11 mouse cellular contexts compared by ENCODE assay signal in genomic region chr19:5780203-5780602, GRCm38 (mm10). TPM values are rescaled to one million over a fixed set of nuclear protein-coding genes. Genes with fewer than 3 reads are reported as not detected.
A peak's percentile ranks its signal among the peaks of the same experiment; 100 is the strongest.
DNase-seq lines count a peak whose midpoint lies in the region; ATAC-seq and TF ChIP-seq lines count a peak whose summit lies in the region.
"Had no signal": no experiment of that assay in that cellular context is flagged by ENCODE, and none has a peak within 500 bp of the region (broad histone marks: within the 10 kb centered on the region; RNA-seq: fewer than 3 reads in every experiment).

No protein-coding gene starts in this region.

- H3K36me3 ChIP-seq in kidney, adult 2 months (ENCODE audit: control insufficient read depth, insufficient read depth, low read length), result no peaks in the 10 kb centered on the region
- H3K36me3 ChIP-seq in kidney, embryonic 16.5 days (ENCODE audit: insufficient read depth, low read length), result no peaks in the 10 kb centered on the region
- no peaks in the 10 kb centered on the region for H3K36me3 ChIP-seq in lung, embryonic 16.5 days (ENCODE audit: control insufficient read depth, insufficient read depth, low read length)
- H3K36me3 ChIP-seq: G1E; liver, embryonic 15.5 days had no signal

- no peak for TF ChIP-seq POLR2A in kidney, adult 2 months (IDR thresholded peaks at IDR 0.05; ENCODE audit: low read depth, low read length)

- no peaks in the 10 kb centered on the region for H3K4me1 ChIP-seq in kidney, adult 2 months (ENCODE audit: control insufficient read depth, insufficient read depth, low read length)
- no peaks in the 10 kb centered on the region for H3K4me1 ChIP-seq in kidney, embryonic 16.5 days (ENCODE audit: insufficient read depth, low read length)
- H3K4me1 ChIP-seq in lung, embryonic 16.5 days (replicated peaks; ENCODE audit: control insufficient read depth, insufficient read depth, low read length), result peaks cover 4% of the 10 kb centered on the region; the same call in 1 of the 2 replicates
- H3K4me1 ChIP-seq: liver, embryonic 15.5 days had no signal

- peak; percentile 40 to 65 for DNase-seq in adrenal gland, postnatal 36 days
- no peak for DNase-seq in adrenal gland, postnatal 4 days (ENCODE audit: low spot score in 2 of 2)
- peak; percentile 51 for DNase-seq in kidney, adult 2 months
- peak; percentile 47 for DNase-seq in Muller cell, postnatal 12 days (ENCODE audit: inconsistent ontology term)
- no peak for DNase-seq in ovary, postnatal 10 days (ENCODE audit: low spot score)
- DNase-seq in urinary bladder, postnatal 25 days (ENCODE audit: low spot score), result no peak
- DNase-seq: right cerebral cortex, adult 18-20 months had no signal

- no peak overlapping the region for H3K27ac ChIP-seq in kidney, adult 2 months (ENCODE audit: insufficient read depth, low read depth, low read length)
- no peak overlapping the region for H3K27ac ChIP-seq in kidney, embryonic 16.5 days (ENCODE audit: low read length)
- H3K27ac ChIP-seq in lung, embryonic 16.5 days (ENCODE audit: low read length), result no peak overlapping the region
- H3K27ac ChIP-seq: liver, embryonic 15.5 days had no signal

- no peaks in the 10 kb centered on the region for H3K9me3 ChIP-seq in kidney, embryonic 16.5 days (ENCODE audit: low read length)
- no peaks in the 10 kb centered on the region for H3K9me3 ChIP-seq in lung, embryonic 16.5 days (ENCODE audit: control insufficient read depth, low read length)
- H3K9me3 ChIP-seq: G1E; liver, embryonic 15.5 days had no signal

- no peak overlapping the region for H3K4me2 ChIP-seq in kidney, embryonic 16.5 days (replicated peaks; ENCODE audit: low read depth, low read length)
- H3K4me2 ChIP-seq in lung, embryonic 16.5 days (ENCODE audit: low read depth, low read length), result no peak overlapping the region
- H3K4me2 ChIP-seq: liver, embryonic 15.5 days had no signal

- no peak overlapping the region for H3K9ac ChIP-seq in kidney, embryonic 16.5 days (replicated peaks; ENCODE audit: low read length)
- peak overlapping the region; percentile 32; the same call in 1 of the 2 replicates for H3K9ac ChIP-seq in lung, embryonic 16.5 days (ENCODE audit: low read length)
- H3K9ac ChIP-seq: liver, embryonic 15.5 days had no signal

- H3K4me3 ChIP-seq in kidney, adult 2 months (ENCODE audit: insufficient read depth, low read depth, low read length), result no peak overlapping the region
- H3K4me3 ChIP-seq in kidney, embryonic 16.5 days (ENCODE audit: low read length), result no peak overlapping the region
- no peak overlapping the region for H3K4me3 ChIP-seq in lung, embryonic 16.5 days (ENCODE audit: low read length)
- H3K4me3 ChIP-seq: liver, embryonic 15.5 days had no signal

- WGBS in kidney, adult 2 months, result 61% methylated on average over 7 of the region's 7 CpGs
- WGBS in kidney, embryonic 16.5 days, result 62% methylated on average over 7 of the region's 7 CpGs
- 48% methylated on average over 7 of the region's 7 CpGs for WGBS in lung, embryonic 16.5 days

- TF ChIP-seq CTCF in kidney, adult 2 months (conservative IDR thresholded peaks at IDR 0.05; ENCODE audit: insufficient read depth, insufficient read length, low read depth, low read length), result peak; percentile 59

- no peak for ATAC-seq in kidney, embryonic 16.5 days (ENCODE audit: low FRiP score, low TSS enrichment)
- no peak for ATAC-seq in lung, embryonic 16.5 days (ENCODE audit: low read depth)

- no peaks in the 10 kb centered on the region for H3K27me3 ChIP-seq in kidney, adult 2 months (replicated peaks; ENCODE audit: control insufficient read depth, insufficient read depth, low read length)
- no peaks in the 10 kb centered on the region for H3K27me3 ChIP-seq in kidney, embryonic 16.5 days (ENCODE audit: insufficient read depth, low read length)
- no peaks in the 10 kb centered on the region for H3K27me3 ChIP-seq in lung, embryonic 16.5 days (ENCODE audit: control insufficient read depth, insufficient read depth, low read depth, low read length)

RNA-seq across cellular contexts. Expression of gene Scyl1, which starts 9.0 kb away (rescaled TPM):
- 100 to 1,000 TPM; 103 to 107 TPM for total RNA-seq in adrenal gland, postnatal 36 days (2021)
- 100 to 1,000 TPM; 105 to 110 TPM for total RNA-seq in adrenal gland, postnatal 4 days (2021)
- polyA plus RNA-seq in kidney, adult 2 months (2012; rRNA removed), result 107 and 134 TPM in 2 replicates
- 82.9 and 85.3 TPM in 2 replicates for polyA plus RNA-seq in kidney, embryonic 16.5 days (2015; fragmentation: Nextera tagmentation; extraction: Ambion mirVana)
- polyA plus RNA-seq in lung, embryonic 16.5 days (2015; fragmentation: Nextera tagmentation; extraction: Ambion mirVana), result 76.3 and 83.2 TPM in 2 replicates

RNA-seq across cellular contexts. Expression of gene Ltbp3, which starts 39.5 kb away (rescaled TPM):
- total RNA-seq in adrenal gland, postnatal 36 days (2021), result 100 to 1,000 TPM; 222 to 305 TPM
- 100 to 1,000 TPM; 277 to 287 TPM for total RNA-seq in adrenal gland, postnatal 4 days (2021)
- 52.8 and 61.8 TPM in 2 replicates for polyA plus RNA-seq in kidney, adult 2 months (2012; rRNA removed)
- polyA plus RNA-seq in kidney, embryonic 16.5 days (2015; fragmentation: Nextera tagmentation; extraction: Ambion mirVana), result 18.1 and 21.5 TPM in 2 replicates
- 52.3 and 61.9 TPM in 2 replicates for polyA plus RNA-seq in lung, embryonic 16.5 days (2015; fragmentation: Nextera tagmentation; extraction: Ambion mirVana)

RNA-seq across cellular contexts. Expression of gene Fam89b, which starts 50.8 kb away (rescaled TPM):
- 10 to 100 TPM; 41.4 to 66.5 TPM for total RNA-seq in adrenal gland, postnatal 36 days (2021)
- 10 to 100 TPM; 63.5 to 67.5 TPM for total RNA-seq in adrenal gland, postnatal 4 days (2021)
- polyA plus RNA-seq in kidney, adult 2 months (2012; rRNA removed), result 93.8 and 122 TPM in 2 replicates
- polyA plus RNA-seq in kidney, embryonic 16.5 days (2015; fragmentation: Nextera tagmentation; extraction: Ambion mirVana), result 93.4 and 97.9 TPM in 2 replicates
- 89.1 and 92.9 TPM in 2 replicates for polyA plus RNA-seq in lung, embryonic 16.5 days (2015; fragmentation: Nextera tagmentation; extraction: Ambion mirVana)

RNA-seq across cellular contexts. Expression of gene Ehbp1l1, which starts 54.1 kb away (rescaled TPM):
- total RNA-seq in adrenal gland, postnatal 36 days (2021), result 10 to 100 TPM; 30.8 to 38.3 TPM
- 10 to 100 TPM; 34.9 to 35.6 TPM for total RNA-seq in adrenal gland, postnatal 4 days (2021)
- polyA plus RNA-seq in kidney, adult 2 months (2012; rRNA removed), result 19.3 and 20.1 TPM in 2 replicates
- 19.5 and 25.0 TPM in 2 replicates for polyA plus RNA-seq in kidney, embryonic 16.5 days (2015; fragmentation: Nextera tagmentation; extraction: Ambion mirVana)
- polyA plus RNA-seq in lung, embryonic 16.5 days (2015; fragmentation: Nextera tagmentation; extraction: Ambion mirVana), result 25.3 and 25.9 TPM in 2 replicates

Comparison
In these comparisons a context has a peak if more than half of its experiments do, and no peak if none do; other contexts are left out.
1. DNase-seq: peak in adrenal gland, postnatal 36 days (2 of 2), kidney, adult 2 months (single experiment) and Muller cell, postnatal 12 days (single experiment); none in adrenal gland, postnatal 4 days (0 of 2), ovary, postnatal 10 days (single experiment) and urinary bladder, postnatal 25 days (single experiment).